Mouse (Mus musculus): Measurements from ENCODE around the gene Taok3.

GRCm38 (mm10) chr5:117164923-117165322 lies 45.0 kb downstream of the Taok3 start:
- TF ChIP-seq CTCF (IDR thresholded peaks at IDR 0.05; ENCODE audit: low read depth) (no peak), EP300 (IDR thresholded peaks at IDR 0.05; ENCODE audit: low read depth) (no peak)
